Mouse (Mus musculus) midbrain, embryonic 15.5 days (tissue): Measurements from ENCODE around the gene Gm43951. TPM values are rescaled to one million over a fixed set of nuclear protein-coding genes. Genes with fewer than 3 reads are reported as not detected.
"Not testable (repeated sequence)": the region's sequence is repeated elsewhere in the genome, so short reads cannot be mapped to it uniquely, and the experiment has no call there.

Experiments used
- ATAC-seq: fragments of 200-750 bp; cut with Nextera tagmentation; replicated peaks from 2 replicates; pipeline ENCODE4 v1.8.0; 2017; ENCODE audit warnings: moderate TSS enrichment
- H3K27ac ChIP-seq: fragments of 300-500 bp; sonication (generic); 2 replicates; pipeline ENCODE4 v1.5.1; 2015; ENCODE audit warnings: mild to moderate bottlenecking, inconsistent platforms
- H3K27me3 ChIP-seq: fragments of 300-500 bp; sonication (generic); replicated peaks from 2 replicates; pipeline ENCODE4 v1.6.1; 2015; ENCODE audit warnings: inconsistent platforms
- H3K36me3 ChIP-seq: fragments of 300-500 bp; sonication (generic); replicated peaks from 2 replicates; pipeline ENCODE4 v1.6.1; 2015; ENCODE audit warnings: inconsistent platforms
- H3K4me1 ChIP-seq: fragments of 300-500 bp; sonication (generic); 2 replicates; pipeline ENCODE4 v1.6.1; 2015; ENCODE audit warnings: inconsistent platforms
- H3K4me2 ChIP-seq: fragments of 300-500 bp; sonication (generic); 2 replicates; pipeline ENCODE4 v1.6.1; 2015; ENCODE audit warnings: inconsistent platforms, mild to moderate bottlenecking, moderate library complexity
- H3K4me3 ChIP-seq: fragments of 300-500 bp; sonication (generic); 2 replicates; pipeline ENCODE4 v1.5.1; 2015; ENCODE audit warnings: mild to moderate bottlenecking, inconsistent platforms
- H3K9ac ChIP-seq: fragments of 300-500 bp; sonication (generic); 2 replicates; pipeline ENCODE4 v1.6.1; 2015; ENCODE audit warnings: mild to moderate bottlenecking, inconsistent platforms
- H3K9me3 ChIP-seq: fragments of 300-500 bp; sonication (generic); 2 replicates; pipeline ENCODE4 v1.6.1; 2016; ENCODE audit warnings: inconsistent platforms
- WGBS: fragments of 180-500 bp; shearing (Covaris S2); methylation state at CpG from one replicate; pipeline ENCODE4 v1.1.7; 2015; ENCODE audit warnings: mixed read lengths; 5-methylcytosine and 5-hydroxymethylcytosine counted together
- polyA plus RNA-seq: library from polyadenylated mRNA; unstranded; fragments of >200 nt; fragmentation: Nextera tagmentation; extraction: Ambion mirVana; gene quantifications from 2 replicates; pipeline ENCODE4 v1.2.1, GENCODE M21; 2015

Gm43951 gene
- polyA plus RNA-seq, 1 experiment from 2014 or later, result 1.9 TPM

DNA sequence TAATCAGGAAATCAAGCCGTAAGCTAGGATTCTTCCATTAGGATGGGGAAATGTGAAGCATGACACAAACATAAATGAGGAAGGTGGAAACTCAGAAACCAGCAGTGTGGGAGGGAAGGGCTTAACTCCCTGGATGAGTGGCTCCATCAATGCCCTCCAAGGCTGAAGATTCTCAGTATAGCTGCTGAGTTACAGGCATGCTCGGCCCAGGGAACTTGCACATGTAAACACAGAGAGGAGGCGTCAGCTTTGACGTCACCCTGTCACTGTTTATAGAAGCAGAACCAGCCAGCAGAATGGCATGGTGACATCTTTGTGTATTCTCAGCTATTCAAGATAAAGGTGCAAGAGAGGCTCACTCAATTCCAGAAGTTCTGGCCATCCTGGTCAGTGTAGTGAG lies 22.4 kb downstream of the Gm43951 start:
- WGBS, result 88% methylated on average over 4 of the region's 4 CpGs

DNA sequence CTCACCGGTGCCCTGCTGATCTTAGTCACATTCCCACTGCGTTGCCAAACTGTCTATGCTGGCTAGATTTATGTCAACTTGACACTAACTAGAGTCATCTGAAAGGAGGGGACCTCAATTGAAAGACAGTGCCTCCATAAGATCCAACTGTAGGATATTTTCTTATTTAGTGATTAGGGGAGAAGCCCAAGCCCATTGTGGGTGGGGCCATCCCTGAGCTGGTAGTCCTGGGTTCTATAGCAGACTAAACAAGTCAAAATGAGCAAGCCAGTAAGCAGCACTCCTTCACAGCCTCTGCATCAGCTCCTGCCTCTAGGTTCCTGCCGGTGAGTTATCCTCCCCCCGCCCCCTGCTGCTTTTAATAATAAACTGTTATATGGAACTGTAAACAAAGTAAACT lies 25.5 kb downstream of the Gm43951 start:
- no peak for ATAC-seq
- 96% methylated on average over 4 of the region's 4 CpGs for WGBS
- H3K4me3 ChIP-seq, result no peak overlapping the region
- H3K4me2 ChIP-seq, result no peak overlapping the region
- H3K9me3 ChIP-seq, result no peaks in the 10 kb centered on the region
- H3K27ac ChIP-seq, result no peak overlapping the region
- H3K27me3 ChIP-seq, result no peaks in the 10 kb centered on the region
- no peaks in the 10 kb centered on the region for H3K4me1 ChIP-seq
- H3K9ac ChIP-seq, result no peak overlapping the region
- peaks cover 18% of the 10 kb centered on the region for H3K36me3 ChIP-seq

More for the DNA sequence above, 22.4 kb downstream of the Gm43951 start:
- Histone ChIP-seq H3K4me2 (no peak overlapping the region), H3K4me1 (no peaks in the 10 kb centered on the region), H3K9ac (no peak overlapping the region), H3K4me3 (no peak overlapping the region), H3K27me3 (no peaks in the 10 kb centered on the region), H3K36me3 (peaks cover 20% of the 10 kb centered on the region), H3K9me3 (no peaks in the 10 kb centered on the region), H3K27ac (no peak overlapping the region)
- no peak for ATAC-seq

DNA sequence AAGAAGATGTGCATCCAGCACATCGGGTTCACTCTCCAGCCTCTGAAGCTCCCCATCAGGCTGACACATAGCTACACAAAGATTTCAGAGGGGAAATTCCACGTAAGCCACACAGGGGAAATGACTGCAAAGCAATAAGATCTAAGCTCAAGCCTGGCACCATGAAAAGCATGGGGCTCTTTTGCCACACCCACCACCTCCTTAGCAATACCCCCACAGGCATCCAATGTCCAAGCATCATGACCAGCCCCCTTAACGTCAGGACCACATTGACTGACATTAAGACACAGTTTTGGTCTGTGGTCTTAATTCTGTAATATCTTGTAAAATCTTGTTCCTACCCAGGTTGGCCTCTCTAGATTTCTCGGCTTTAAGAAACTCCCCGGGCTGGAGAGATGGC lies 26.1 kb downstream of the Gm43951 start:
- no peak overlapping the region for H3K4me3 ChIP-seq
- peaks cover 24% of the 10 kb centered on the region for H3K36me3 ChIP-seq
- H3K4me2 ChIP-seq, result no peak overlapping the region
- no peaks in the 10 kb centered on the region for H3K27me3 ChIP-seq
- 90% methylated on average over 5 of the region's 5 CpGs for WGBS
- H3K9ac ChIP-seq, result no peak overlapping the region
- H3K9me3 ChIP-seq, result no peaks in the 10 kb centered on the region
- H3K4me1 ChIP-seq, result no peaks in the 10 kb centered on the region
- no peak overlapping the region for H3K27ac ChIP-seq
- ATAC-seq, result no peak

- 21% methylated on average over 3 of the region's 3 CpGs for WGBS
- peaks cover 41% of the 10 kb centered on the region for H3K36me3 ChIP-seq
Observed at GRCm38 (mm10) chr11:72176553-72176952, 30.1 kb downstream of the Gm43951 start.

GRCm38 (mm10) chr11:72175966-72176365 lies 30.7 kb downstream of the Gm43951 start:
- Histone ChIP-seq H3K4me2 (no peak overlapping the region), H3K9me3 (no peaks in the 10 kb centered on the region), H3K36me3 (peaks cover 41% of the 10 kb centered on the region), H3K4me1 (no peaks in the 10 kb centered on the region), H3K4me3 (no peak overlapping the region), H3K9ac (no peak overlapping the region), H3K27me3 (no peaks in the 10 kb centered on the region), H3K27ac (no peak overlapping the region)
- no peak for ATAC-seq
- 72% methylated on average over 5 of the region's 5 CpGs for WGBS

More at GRCm38 (mm10) chr11:72176553-72176952, 30.1 kb downstream of the Gm43951 start:
- Histone ChIP-seq H3K27me3 (no peaks in the 10 kb centered on the region), H3K4me1 (no peaks in the 10 kb centered on the region), H3K27ac (no peak overlapping the region), H3K9ac (no peak overlapping the region), H3K9me3 (no peaks in the 10 kb centered on the region), H3K4me3 (no peak overlapping the region), H3K4me2 (no peak overlapping the region)
- ATAC-seq, result no peak

- H3K4me2 ChIP-seq, result no peak overlapping the region
- no peak overlapping the region for H3K27ac ChIP-seq
- peaks cover 38% of the 10 kb centered on the region for H3K36me3 ChIP-seq
- no peak overlapping the region for H3K9ac ChIP-seq
- H3K27me3 ChIP-seq, result no peaks in the 10 kb centered on the region
- WGBS, result 96% methylated on average over 6 of the region's 6 CpGs
- no peaks in the 10 kb centered on the region for H3K9me3 ChIP-seq
- no peak for ATAC-seq
- H3K4me1 ChIP-seq, result no peaks in the 10 kb centered on the region
- H3K4me3 ChIP-seq, result no peak overlapping the region
Observed at GRCm38 (mm10) chr11:72174721-72175120, 31.9 kb downstream of the Gm43951 start.

DNA sequence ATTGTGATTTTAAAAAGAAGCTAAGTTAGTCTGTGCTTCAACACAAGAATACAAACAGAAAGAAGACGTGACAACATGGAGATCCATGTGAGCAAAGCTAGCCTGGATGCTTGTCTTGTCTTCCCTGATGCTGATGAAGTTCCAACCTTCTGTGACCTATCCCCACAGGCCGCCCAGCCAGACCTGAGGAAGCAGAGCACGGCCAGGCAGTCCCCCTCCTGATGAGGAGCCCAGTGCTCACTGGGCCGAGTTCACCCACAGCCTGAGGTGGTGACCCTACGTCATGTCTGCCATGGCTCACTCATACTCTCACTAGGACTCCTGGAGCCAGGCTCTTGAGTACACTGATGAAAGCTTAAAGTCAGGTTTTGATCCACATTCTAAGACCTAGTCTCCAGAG lies 33.1 kb downstream of the Gm43951 start:
- WGBS, result 91% methylated on average over 5 of the region's 5 CpGs
- Histone ChIP-seq H3K9me3 (no peaks in the 10 kb centered on the region), H3K4me1 (no peaks in the 10 kb centered on the region), H3K27me3 (no peaks in the 10 kb centered on the region), H3K27ac (no peak overlapping the region), H3K9ac (no peak overlapping the region), H3K4me2 (no peak overlapping the region), H3K4me3 (no peak overlapping the region), H3K36me3 (peaks cover 41% of the 10 kb centered on the region)
- no peak for ATAC-seq

DNA sequence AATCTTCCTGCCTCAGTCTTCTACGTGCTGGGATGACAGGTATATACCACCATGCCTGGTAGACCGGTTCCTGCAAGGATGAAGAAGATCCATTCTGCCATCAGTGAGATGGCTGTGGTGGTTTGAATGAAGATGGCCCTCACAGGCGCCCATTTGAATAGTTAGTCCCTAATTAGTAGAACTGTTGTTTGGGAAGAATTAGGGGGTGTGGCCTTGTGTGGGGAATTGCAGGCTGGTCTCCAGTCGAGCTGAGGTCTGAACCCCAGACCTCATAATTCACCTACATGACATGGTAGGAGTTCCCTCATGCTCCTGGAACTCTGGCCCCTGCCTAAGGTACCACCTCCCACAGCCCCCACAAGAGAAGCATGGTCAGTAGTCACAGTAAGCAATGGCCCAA lies 34.7 kb downstream of the Gm43951 start:
- peaks cover 43% of the 10 kb centered on the region for H3K36me3 ChIP-seq
- H3K9ac ChIP-seq, H3K4me1 ChIP-seq, H3K4me2 ChIP-seq, H3K9me3 ChIP-seq, H3K4me3 ChIP-seq, ATAC-seq, H3K27me3 ChIP-seq, H3K27ac ChIP-seq: not testable (repeated sequence)
- 90% methylated on average over 4 of the region's 4 CpGs for WGBS

- H3K4me2 ChIP-seq, result no peak overlapping the region
- ATAC-seq, result no peak
- no peak overlapping the region for H3K4me3 ChIP-seq
- H3K4me1 ChIP-seq, result no peaks in the 10 kb centered on the region
- no peak overlapping the region for H3K9ac ChIP-seq
- H3K9me3 ChIP-seq, result no peaks in the 10 kb centered on the region
- H3K27ac ChIP-seq, result no peak overlapping the region
- WGBS, result 88% methylated on average over 4 of the region's 4 CpGs
- peaks cover 48% of the 10 kb centered on the region for H3K36me3 ChIP-seq
- no peaks in the 10 kb centered on the region for H3K27me3 ChIP-seq
Observed at GRCm38 (mm10) chr11:72169871-72170270, 36.8 kb downstream of the Gm43951 start.

- ATAC-seq, result no peak
- WGBS, result 98% methylated on average over 2 of the region's 2 CpGs
- no peaks in the 10 kb centered on the region for H3K4me1 ChIP-seq
- H3K9me3 ChIP-seq, result no peaks in the 10 kb centered on the region
- no peaks in the 10 kb centered on the region for H3K27me3 ChIP-seq
- no peak overlapping the region for H3K9ac ChIP-seq
- no peak overlapping the region for H3K27ac ChIP-seq
- no peak overlapping the region for H3K4me2 ChIP-seq
- no peak overlapping the region for H3K4me3 ChIP-seq
- peaks cover 53% of the 10 kb centered on the region for H3K36me3 ChIP-seq
Observed at GRCm38 (mm10) chr11:72163198-72163597, 43.4 kb downstream of the Gm43951 start.

GRCm38 (mm10) chr11:72156624-72157023 lies 50.0 kb downstream of the Gm43951 start:
- H3K4me3 ChIP-seq, result no peak overlapping the region
- no peak overlapping the region for H3K27ac ChIP-seq
- no peak overlapping the region for H3K9ac ChIP-seq
- no peaks in the 10 kb centered on the region for H3K9me3 ChIP-seq
- 76% methylated on average over 2 of the region's 2 CpGs for WGBS
- ATAC-seq, result no peak
- H3K36me3 ChIP-seq, result peaks cover 15% of the 10 kb centered on the region; the same call in 1 of the 2 replicates
- H3K4me2 ChIP-seq, result no peak overlapping the region
- no peaks in the 10 kb centered on the region for H3K27me3 ChIP-seq
- peaks cover 13% of the 10 kb centered on the region for H3K4me1 ChIP-seq

DNA sequence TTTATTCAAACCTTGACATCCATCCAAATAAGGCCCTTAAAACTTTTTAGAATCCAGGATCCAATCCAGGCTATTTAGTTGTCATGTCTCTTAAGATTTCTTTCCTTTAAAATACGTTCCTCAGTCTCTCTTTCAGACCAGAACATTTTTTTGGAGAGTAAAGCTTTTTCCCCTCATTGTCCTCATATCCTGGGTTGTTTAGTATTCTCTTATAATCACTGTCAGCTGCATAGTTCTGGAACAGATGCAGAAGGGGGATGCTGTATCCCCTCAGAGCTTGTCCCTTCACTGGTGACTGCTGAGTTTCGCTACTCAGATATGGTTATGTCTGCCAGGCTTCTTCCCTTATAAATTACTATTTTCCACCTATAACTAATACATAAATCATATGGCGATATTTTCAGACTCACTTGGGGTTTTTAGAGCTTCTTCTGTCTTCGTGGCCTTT lies 50.6 kb downstream of the Gm43951 start:
- no peak overlapping the region for H3K27ac ChIP-seq
- H3K4me3 ChIP-seq, result no peak overlapping the region
- WGBS, result 75% methylated on average over 4 of the region's 4 CpGs
- peaks cover 15% of the 10 kb centered on the region; the same call in 1 of the 2 replicates for H3K36me3 ChIP-seq
- peaks cover 13% of the 10 kb centered on the region for H3K4me1 ChIP-seq
- H3K4me2 ChIP-seq, result no peak overlapping the region
- no peaks in the 10 kb centered on the region for H3K27me3 ChIP-seq
- no peak for ATAC-seq
- no peak overlapping the region for H3K9ac ChIP-seq
- no peaks in the 10 kb centered on the region for H3K9me3 ChIP-seq

DNA sequence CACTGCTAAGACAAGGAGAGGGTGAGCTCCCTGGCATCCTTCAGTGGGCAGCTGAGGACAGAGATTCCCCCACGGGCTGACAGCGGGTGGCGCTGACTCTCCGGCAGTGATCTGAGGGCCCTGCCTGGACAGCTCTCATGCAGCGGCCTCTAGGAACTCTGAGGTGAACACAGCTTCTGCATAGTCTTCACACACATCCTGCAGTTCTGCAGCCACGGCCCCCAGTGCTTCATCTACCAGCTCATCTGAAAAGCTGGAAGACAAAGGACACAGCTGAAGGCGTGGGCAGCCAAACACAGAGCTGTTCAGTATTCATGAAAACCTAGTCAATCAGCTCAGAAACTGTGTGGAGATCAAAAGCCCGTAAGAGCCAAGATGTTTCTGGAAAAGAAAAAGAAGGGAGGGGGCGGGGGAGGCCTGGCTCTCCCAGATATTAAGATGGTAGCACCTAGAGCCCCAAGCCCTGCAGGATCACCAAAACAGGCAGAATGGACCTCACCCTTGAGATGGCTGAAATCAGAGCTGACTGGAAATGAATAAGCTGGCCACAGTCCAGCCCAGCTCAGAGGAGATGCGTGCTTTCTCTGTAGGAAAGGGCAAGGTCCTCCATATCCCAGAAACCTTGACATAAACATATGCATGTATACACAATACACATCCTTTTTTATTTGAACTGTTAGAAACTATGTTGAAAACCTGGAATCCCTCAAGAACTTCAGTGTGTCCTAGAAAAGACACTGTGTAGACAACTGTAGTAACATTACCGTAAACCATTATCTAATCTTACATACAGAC lies 51.3 kb downstream of the Gm43951 start:
- Histone ChIP-seq H3K4me3 (no peak overlapping the region), H3K27me3 (no peaks in the 10 kb centered on the region), H3K9me3 (no peaks in the 10 kb centered on the region), H3K9ac (no peak overlapping the region), H3K4me1 (peaks cover 13% of the 10 kb centered on the region), H3K36me3 (peaks cover 15% of the 10 kb centered on the region; the same call in 1 of the 2 replicates), H3K27ac (peak overlapping the region; percentile 59), H3K4me2 (no peak overlapping the region)
- 51% methylated on average over 11 of the region's 11 CpGs for WGBS
- ATAC-seq, result no peak
